Mouse (Mus musculus): Measurements from ENCODE around the gene Sorcs3.

Sorcs3 gene

GRCm38 (mm10) chr19:48834342-48834741 lies 628.5 kb downstream of the Sorcs3 start:
- WGBS, result 49% methylated on average over 3 of the region's 3 CpGs

GRCm38 (mm10) chr19:48839418-48839817 lies 633.6 kb downstream of the Sorcs3 start:
- 70% methylated on average over 4 of the region's 4 CpGs for WGBS

GRCm38 (mm10) chr19:48847700-48848099 lies 641.9 kb downstream of the Sorcs3 start:
- WGBS, result 89% methylated on average over 3 of the region's 3 CpGs

- 73% methylated on average over 1 of the region's 1 CpGs for WGBS
Measured at GRCm38 (mm10) chr19:48850466-48850865, 644.6 kb downstream of the Sorcs3 start.

All from cerebral cortex, adult 2 months (tissue).